Mouse (Mus musculus): Measurements from ENCODE around the gene Magi1. TPM values are rescaled to one million over a fixed set of nuclear protein-coding genes. Genes with fewer than 3 reads are reported as not detected.
A peak's percentile ranks its signal among the peaks of the same experiment; 100 is the strongest.

Gene Magi1
- total RNA-seq, 2 experiments from 2014 or later, result 14.3 to 16.6 TPM

- no peak for DNase-seq
- intact Hi-C loops (cut with DNase I), result no loop called here
These were observed 494.0 kb downstream of the Magi1 start for GRCm38 (mm10) chr6:93789721-93790120.

GRCm38 (mm10) chr6:93787042-93787441 lies 496.7 kb downstream of the Magi1 start:
- intact Hi-C loops (cut with DNase I), result no loop called here
- no peak for DNase-seq

- intact Hi-C loops (cut with DNase I), result no loop called here
- no peak for DNase-seq
These were observed 497.5 kb downstream of the Magi1 start for GRCm38 (mm10) chr6:93786220-93786619.

- DNase-seq, result no peak
- intact Hi-C loops (cut with DNase I), result no loop called here
These were observed 512.6 kb downstream of the Magi1 start for GRCm38 (mm10) chr6:93771081-93771480.

GRCm38 (mm10) chr6:93770283-93771025 lies 513.3 kb downstream of the Magi1 start:
- DNase-seq, result no peak
- intact Hi-C loops (cut with DNase I), result no loop called here

GRCm38 (mm10) chr6:93758114-93758513 lies 525.6 kb downstream of the Magi1 start:
- intact Hi-C loops (cut with DNase I), result loop anchor here (5.0 kb wide), 2 partner anchors 294 to 644 kb away; no protein-coding TSS in a partner anchor

GRCm38 (mm10) chr6:93757353-93758087 lies 526.2 kb downstream of the Magi1 start:
- DNase-seq, result peak; percentile 69 to 71
- intact Hi-C loops (cut with DNase I), result loop anchor here (1.0 to 5.0 kb wide), 3 partner anchors 228 to 645 kb away; no protein-coding TSS in a partner anchor

More at GRCm38 (mm10) chr6:93758114-93758513, 525.6 kb downstream of the Magi1 start:
- DNase-seq, result no peak

GRCm38 (mm10) chr6:93743145-93743544 lies 540.6 kb downstream of the Magi1 start:
- intact Hi-C loops (cut with DNase I), result no loop called here
- no peak for DNase-seq

GRCm38 (mm10) chr6:93739786-93740185 lies 543.9 kb downstream of the Magi1 start:
- intact Hi-C loops (cut with DNase I), result no loop called here
- no peak for DNase-seq

- intact Hi-C loops (cut with DNase I), result no loop called here
- DNase-seq, result no peak
These were observed 546.6 kb downstream of the Magi1 start for GRCm38 (mm10) chr6:93737083-93737482.

GRCm38 (mm10) chr6:93736071-93736470 lies 547.6 kb downstream of the Magi1 start:
- DNase-seq, result no peak
- intact Hi-C loops (cut with DNase I), result no loop called here

GRCm38 (mm10) chr6:93733800-93734199 lies 549.9 kb downstream of the Magi1 start:
- no peak for DNase-seq
- intact Hi-C loops (cut with DNase I), result no loop called here

GRCm38 (mm10) chr6:93729702-93730101 lies 554.0 kb downstream of the Magi1 start:
- DNase-seq, result no peak
- intact Hi-C loops (cut with DNase I), result loop anchor here (5.0 kb wide), 1 partner anchor 942 kb away; no protein-coding TSS in a partner anchor

- intact Hi-C loops (cut with DNase I), result loop anchor here (5.0 kb wide), 1 partner anchor 941 kb away; no protein-coding TSS in a partner anchor
- DNase-seq, result no peak
These were observed 554.9 kb downstream of the Magi1 start for GRCm38 (mm10) chr6:93728791-93729190.

GRCm38 (mm10) chr6:93727630-93728178 lies 556.0 kb downstream of the Magi1 start:
- intact Hi-C loops (cut with DNase I), result loop anchor here (5.0 kb wide), 1 partner anchor 940 kb away; no protein-coding TSS in a partner anchor
- no peak for DNase-seq

- intact Hi-C loops (cut with DNase I), result loop anchor here (5.0 kb wide), 1 partner anchor 940 kb away; no protein-coding TSS in a partner anchor
- DNase-seq, result peak in 1 of 2 experiments; percentile 16
These were observed 556.8 kb downstream of the Magi1 start for GRCm38 (mm10) chr6:93726829-93727455.

GRCm38 (mm10) chr6:93726121-93726520 lies 557.6 kb downstream of the Magi1 start:
- no peak for DNase-seq
- intact Hi-C loops (cut with DNase I), result loop anchor here (5.0 kb wide), 1 partner anchor 939 kb away; no protein-coding TSS in a partner anchor

GRCm38 (mm10) chr6:93724749-93725148 lies 559.0 kb downstream of the Magi1 start:
- no peak for DNase-seq
- intact Hi-C loops (cut with DNase I), result loop anchor here (5.0 kb wide), 1 partner anchor 937 kb away; no protein-coding TSS in a partner anchor

- intact Hi-C loops (cut with DNase I), result no loop called here
These were observed 560.5 kb downstream of the Magi1 start for GRCm38 (mm10) chr6:93723226-93723625.

GRCm38 (mm10) chr6:93719532-93719931 lies 564.2 kb downstream of the Magi1 start:
- intact Hi-C loops (cut with DNase I), result no loop called here
- no peak for DNase-seq

More at GRCm38 (mm10) chr6:93723226-93723625, 560.5 kb downstream of the Magi1 start:
- DNase-seq, result no peak
